Mouse (Mus musculus) cortical plate, adult 2 months (tissue): Measurements from ENCODE around the gene Csgalnact2.

Experiments
- CTCF ChIP-seq: fragments of 200-500 bp; IDR thresholded peaks from 2 replicates; pipeline ENCODE4 v1.5.1; 2011; ENCODE audit warnings: mild to moderate bottlenecking, control low read depth, low read length; ENCODE audit not compliant: insufficient read depth; ENCODE audit errors: extremely low read depth
- POLR2A ChIP-seq: fragments of 200-500 bp; IDR thresholded peaks from 2 replicates; pipeline ENCODE4 v1.6.1; 2011; ENCODE audit warnings: mild to moderate bottlenecking, low read length, control low read depth; ENCODE audit not compliant: insufficient read depth; ENCODE audit errors: extremely low read depth

DNA sequence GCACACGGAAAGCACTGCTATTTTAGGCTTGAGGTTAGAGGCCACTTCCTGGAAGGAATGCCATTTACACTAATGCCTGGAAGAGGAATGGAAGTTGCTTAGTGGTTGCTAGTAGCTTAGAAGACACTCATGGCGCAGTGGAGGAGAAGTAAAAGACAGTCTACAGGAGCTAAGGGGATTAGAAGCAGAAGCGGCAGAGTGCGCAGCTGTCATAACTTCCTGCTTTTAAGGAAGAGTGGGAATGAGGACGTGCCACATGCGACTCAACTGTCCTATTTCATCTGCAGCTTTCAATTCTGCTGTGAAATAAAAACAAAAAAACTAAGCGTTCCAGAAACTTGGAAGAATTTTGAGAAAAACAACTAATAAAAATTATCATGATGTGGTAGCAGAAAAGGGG, 11.7 kb downstream of the Csgalnact2 start:
- TF ChIP-seq POLR2A: no peak
- no peak for TF ChIP-seq CTCF
